Mouse (Mus musculus) stomach, postnatal 0 days (tissue): ENCODE data around the gene Calm3.

Source experiments
- CTCF ChIP-seq: IDR thresholded peaks from 2 replicates; pipeline ENCODE4 v1.5.1; 2016; ENCODE audit warnings: antibody characterized with exemption, low read depth, mild to moderate bottlenecking, moderate library complexity
- EP300 ChIP-seq: optimal IDR thresholded peaks from 2 replicates; pipeline ENCODE3; 2016; ENCODE audit warnings: antibody characterized with exemption

DNA sequence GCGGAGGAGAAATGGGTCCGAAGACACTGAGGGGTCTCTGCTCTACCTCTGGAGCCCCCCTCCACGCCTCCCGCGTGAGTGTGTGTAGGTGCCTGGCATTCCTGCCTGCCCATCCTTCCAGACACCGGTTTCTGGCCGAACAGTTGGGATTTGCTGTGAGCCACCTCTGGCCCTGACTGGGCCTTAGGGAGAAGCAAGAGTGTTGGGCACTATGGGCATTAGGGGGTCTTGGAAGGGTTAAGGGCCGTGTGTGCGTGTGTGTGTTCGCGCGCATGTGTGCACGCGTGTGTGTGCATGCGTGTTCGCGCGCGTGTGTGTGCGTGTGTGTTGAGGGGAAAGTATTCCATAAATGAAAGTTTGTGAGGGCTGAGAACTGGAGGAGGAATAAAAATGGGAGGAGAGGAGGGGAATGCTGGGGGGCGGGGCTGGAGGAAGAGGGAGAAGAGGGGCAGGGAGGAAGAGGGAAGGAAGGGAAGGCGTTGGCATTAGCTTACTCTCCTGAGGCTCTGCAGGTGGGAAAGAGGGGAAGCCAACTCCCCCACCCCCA lies 23.5 kb upstream of the Calm3 start:
- TF ChIP-seq CTCF (no peak), EP300 (no peak)
